Mouse (Mus musculus): ENCODE results near the gene Lyrm7. TPM values are rescaled to one million over a fixed set of nuclear protein-coding genes. Genes with fewer than 3 reads are reported as not detected.

Gene Lyrm7
- polyA plus RNA-seq, 1 experiment from 2014 or later = 5.8 TPM

DNA sequence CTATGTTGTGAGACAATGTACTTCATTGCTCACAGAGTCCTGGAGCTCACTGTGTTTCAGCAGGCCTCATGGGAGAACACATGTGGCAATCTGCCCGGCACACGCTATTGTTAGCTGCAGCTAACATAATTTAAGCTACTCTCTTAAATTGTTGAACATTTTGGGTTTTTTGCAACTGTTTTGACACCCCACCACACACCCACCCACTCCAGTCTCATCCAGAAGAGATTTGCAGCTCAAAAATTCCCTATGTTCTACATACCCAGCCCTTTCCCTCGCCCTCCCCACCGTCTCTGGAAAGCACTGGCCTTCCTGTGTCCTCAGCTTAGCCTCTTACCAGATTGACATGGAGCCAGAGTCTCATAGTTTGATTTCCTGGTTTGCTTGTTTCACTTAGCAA is 55.5 kb downstream of the Lyrm7 start:
- Histone ChIP-seq H3K9me3 (ENCODE audit: control insufficient read depth, low read length) (no peaks in the 10 kb centered on the region), H3K9ac (ENCODE audit: low read length) (no peak overlapping the region), H3K27ac (ENCODE audit: low read depth, low read length) (no peak overlapping the region), H3K4me2 (no peak overlapping the region), H3K36me3 (ENCODE audit: control insufficient read depth, insufficient read depth, low read length) (no peaks in the 10 kb centered on the region), H3K4me1 (ENCODE audit: control insufficient read depth, insufficient read depth, low read length) (0 out of 2 replicates have a peak, but pooled peaks cover 1% of the 10 kb centered on the region), H3K27me3 (ENCODE audit: control insufficient read depth, insufficient read depth, low read length) (no peaks in the 10 kb centered on the region), H3K4me3 (ENCODE audit: low read depth, low read length) (no peak overlapping the region)
- no peak for ATAC-seq (ENCODE audit: low FRiP score)
- 94% methylated on average over 4 of the region's 4 CpGs for WGBS
- DNase-seq (ENCODE audit: low spot score, missing footprints) = no peak

DNA sequence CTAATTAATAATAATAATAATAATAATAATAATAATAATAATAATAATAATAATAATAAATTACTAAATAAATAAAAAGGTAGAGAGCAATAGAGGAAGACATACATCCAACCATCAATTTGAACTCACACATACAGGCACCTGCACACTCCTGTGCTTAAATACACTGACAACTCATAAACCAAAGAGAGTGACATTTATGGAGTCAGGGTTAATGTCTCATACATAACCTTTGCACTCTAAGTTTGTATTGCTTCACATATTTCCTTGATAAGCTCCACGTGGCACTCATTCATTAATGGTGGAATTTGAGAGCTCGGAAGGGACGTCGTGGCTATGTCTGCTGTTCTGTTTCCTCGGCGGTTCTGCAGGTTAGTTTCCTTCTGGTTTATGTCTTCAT is 58.1 kb downstream of the Lyrm7 start:
- no peaks in the 10 kb centered on the region for H3K27me3 ChIP-seq (ENCODE audit: control insufficient read depth, insufficient read depth, low read length)
- 83% methylated on average over 6 of the region's 6 CpGs for WGBS
- ATAC-seq (ENCODE audit: low FRiP score) (no peak), DNase-seq (ENCODE audit: low spot score, missing footprints) (no peak)
- no peaks in the 10 kb centered on the region for H3K4me1 ChIP-seq (ENCODE audit: control insufficient read depth, insufficient read depth, low read length)
- no peak overlapping the region for H3K4me2 ChIP-seq
- no peak overlapping the region for H3K27ac ChIP-seq (ENCODE audit: low read depth, low read length)
- H3K9ac ChIP-seq (ENCODE audit: low read length) = no peak overlapping the region
- H3K9me3 ChIP-seq (ENCODE audit: control insufficient read depth, low read length) = no peaks in the 10 kb centered on the region
- H3K36me3 ChIP-seq (ENCODE audit: control insufficient read depth, insufficient read depth, low read length) = no peaks in the 10 kb centered on the region
- no peak overlapping the region for H3K4me3 ChIP-seq (ENCODE audit: low read depth, low read length)

DNA sequence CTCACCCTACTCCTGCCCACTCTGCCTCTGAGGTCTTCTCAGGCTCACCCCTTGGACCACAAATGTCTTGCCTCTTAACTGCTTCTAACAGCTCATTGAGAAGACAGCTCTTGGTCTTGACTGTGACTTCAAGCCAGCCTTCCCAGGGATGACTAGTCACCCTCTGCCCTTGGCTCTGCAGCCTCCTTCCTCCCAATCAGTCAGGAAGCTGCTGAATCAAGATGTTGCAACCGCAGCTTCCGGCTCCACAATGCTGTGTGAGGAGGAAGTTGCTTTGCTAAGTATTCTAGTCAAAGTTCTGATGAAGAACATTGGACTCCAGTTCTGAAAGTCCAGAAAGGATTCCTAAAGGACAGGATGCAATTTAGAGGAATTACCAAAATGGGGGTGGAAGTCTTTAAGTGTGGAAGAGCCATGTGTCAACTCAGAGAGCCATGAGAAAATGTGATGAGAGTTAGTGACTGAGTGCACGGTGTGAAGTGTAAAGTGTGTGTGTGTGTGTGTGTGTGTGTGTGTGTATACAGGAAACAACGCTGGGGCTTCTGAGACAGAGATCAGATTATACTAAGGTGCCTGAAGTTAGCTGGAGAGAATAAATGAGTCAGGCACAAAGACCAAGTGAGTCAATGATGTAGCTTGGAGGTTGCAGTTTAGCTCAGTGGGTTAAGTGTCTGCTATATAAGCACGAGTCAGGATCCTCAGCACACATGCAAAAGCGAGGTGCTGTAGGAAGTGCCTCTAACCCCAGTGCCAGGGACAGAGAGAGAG is 58.7 kb downstream of the Lyrm7 start:
- Histone ChIP-seq H3K4me3 (ENCODE audit: low read depth, low read length) (no peak overlapping the region), H3K9ac (ENCODE audit: low read length) (no peak overlapping the region)
- WGBS = 83% methylated on average over 6 of the region's 6 CpGs

GRCm38 (mm10) chr11:54796551-54796950 is 64.2 kb downstream of the Lyrm7 start:
- H3K9me3 ChIP-seq (ENCODE audit: control insufficient read depth, low read length) = no peaks in the 10 kb centered on the region
- no peak overlapping the region for H3K27ac ChIP-seq (ENCODE audit: low read depth, low read length)
- H3K36me3 ChIP-seq (ENCODE audit: control insufficient read depth, insufficient read depth, low read length) = no peaks in the 10 kb centered on the region
- no peaks in the 10 kb centered on the region for H3K4me1 ChIP-seq (ENCODE audit: control insufficient read depth, insufficient read depth, low read length)
- H3K9ac ChIP-seq (ENCODE audit: low read length) = no peak overlapping the region
- WGBS = 87% methylated on average over 11 of the region's 11 CpGs
- DNase-seq (ENCODE audit: low spot score, missing footprints) = no peak
- no peak overlapping the region for H3K4me2 ChIP-seq
- H3K4me3 ChIP-seq (ENCODE audit: low read depth, low read length) = no peak overlapping the region
- H3K27me3 ChIP-seq (ENCODE audit: control insufficient read depth, insufficient read depth, low read length) = no peaks in the 10 kb centered on the region
- no peak for ATAC-seq (ENCODE audit: low FRiP score)

More for the DNA sequence above, 58.7 kb downstream of the Lyrm7 start:
- no peaks in the 10 kb centered on the region for H3K4me1 ChIP-seq (ENCODE audit: control insufficient read depth, insufficient read depth, low read length)
- H3K36me3 ChIP-seq (ENCODE audit: control insufficient read depth, insufficient read depth, low read length) = no peaks in the 10 kb centered on the region
- H3K27me3 ChIP-seq (ENCODE audit: control insufficient read depth, insufficient read depth, low read length) = no peaks in the 10 kb centered on the region
- no peak overlapping the region for H3K4me2 ChIP-seq
- DNase-seq (ENCODE audit: low spot score, missing footprints) (no peak), ATAC-seq (ENCODE audit: low FRiP score) (no peak)
- H3K9me3 ChIP-seq (ENCODE audit: control insufficient read depth, low read length) = no peaks in the 10 kb centered on the region
- no peak overlapping the region for H3K27ac ChIP-seq (ENCODE audit: low read depth, low read length)

DNA sequence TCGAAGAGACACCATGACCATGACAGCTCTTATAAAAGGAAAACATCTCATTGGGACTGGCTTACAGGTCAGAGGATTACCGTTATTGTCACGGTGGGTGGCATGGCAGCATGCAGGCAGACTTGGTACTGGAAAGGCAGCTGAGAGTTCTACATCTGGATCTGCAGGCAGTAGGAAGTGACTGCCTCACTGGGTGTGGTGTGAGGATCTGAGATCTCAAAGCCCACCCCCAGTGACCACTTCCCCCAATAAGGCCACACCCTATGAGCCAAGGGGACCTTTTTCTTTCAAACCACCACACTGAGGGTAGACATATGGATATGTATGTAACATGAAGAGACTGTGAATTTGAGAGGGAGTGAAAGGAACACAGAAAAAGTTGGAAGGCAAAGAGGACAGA is 66.0 kb downstream of the Lyrm7 start:
- 82% methylated on average over 3 of the region's 3 CpGs for WGBS

GRCm38 (mm10) chr11:54793173-54793572 is 67.5 kb downstream of the Lyrm7 start:
- H3K27me3 ChIP-seq (ENCODE audit: control insufficient read depth, insufficient read depth, low read length) = no peaks in the 10 kb centered on the region
- no peaks in the 10 kb centered on the region for H3K36me3 ChIP-seq (ENCODE audit: control insufficient read depth, insufficient read depth, low read length)
- H3K4me3 ChIP-seq (ENCODE audit: low read depth, low read length) = no peak overlapping the region
- H3K4me2 ChIP-seq = no peak overlapping the region
- ATAC-seq (ENCODE audit: low FRiP score) = no peak
- 69% methylated on average over 1 of the region's 1 CpGs for WGBS
- H3K27ac ChIP-seq (ENCODE audit: low read depth, low read length) = no peak overlapping the region
- H3K9ac ChIP-seq (ENCODE audit: low read length) = no peak overlapping the region
- no peaks in the 10 kb centered on the region; the same call in 1 of the 2 replicates for H3K4me1 ChIP-seq (ENCODE audit: control insufficient read depth, insufficient read depth, low read length)
- no peaks in the 10 kb centered on the region for H3K9me3 ChIP-seq (ENCODE audit: control insufficient read depth, low read length)
- no peak for DNase-seq (ENCODE audit: low spot score, missing footprints)

More for the DNA sequence above, 66.0 kb downstream of the Lyrm7 start:
- H3K9me3 ChIP-seq (ENCODE audit: control insufficient read depth, low read length) = no peaks in the 10 kb centered on the region
- ATAC-seq (ENCODE audit: low FRiP score) (no peak), DNase-seq (ENCODE audit: low spot score, missing footprints) (no peak)
- H3K27me3 ChIP-seq (ENCODE audit: control insufficient read depth, insufficient read depth, low read length) = no peaks in the 10 kb centered on the region
- no peak overlapping the region for H3K9ac ChIP-seq (ENCODE audit: low read length)
- no peak overlapping the region for H3K4me3 ChIP-seq (ENCODE audit: low read depth, low read length)
- no peak overlapping the region for H3K27ac ChIP-seq (ENCODE audit: low read depth, low read length)
- no peaks in the 10 kb centered on the region for H3K36me3 ChIP-seq (ENCODE audit: control insufficient read depth, insufficient read depth, low read length)
- H3K4me1 ChIP-seq (ENCODE audit: control insufficient read depth, insufficient read depth, low read length) = no peaks in the 10 kb centered on the region
- no peak overlapping the region for H3K4me2 ChIP-seq

GRCm38 (mm10) chr11:54791458-54791857 is 69.3 kb downstream of the Lyrm7 start:
- Histone ChIP-seq H3K4me3 (ENCODE audit: low read depth, low read length) (no peak overlapping the region), H3K27me3 (ENCODE audit: control insufficient read depth, insufficient read depth, low read length) (no peaks in the 10 kb centered on the region), H3K9me3 (ENCODE audit: control insufficient read depth, low read length) (no peaks in the 10 kb centered on the region), H3K4me1 (ENCODE audit: control insufficient read depth, insufficient read depth, low read length) (no peaks in the 10 kb centered on the region; the same call in 1 of the 2 replicates), H3K27ac (ENCODE audit: low read depth, low read length) (no peak overlapping the region), H3K4me2 (no peak overlapping the region), H3K36me3 (ENCODE audit: control insufficient read depth, insufficient read depth, low read length) (no peaks in the 10 kb centered on the region; the same call in 1 of the 2 replicates), H3K9ac (ENCODE audit: low read length) (no peak overlapping the region)
- DNase-seq (ENCODE audit: low spot score, missing footprints) (no peak), ATAC-seq (ENCODE audit: low FRiP score) (no peak)
- 97% methylated on average over 4 of the region's 4 CpGs for WGBS

- H3K36me3 ChIP-seq (ENCODE audit: control insufficient read depth, insufficient read depth, low read length) = no peaks in the 10 kb centered on the region; the same call in 1 of the 2 replicates
- peaks cover 5% of the 10 kb centered on the region for H3K4me1 ChIP-seq (ENCODE audit: control insufficient read depth, insufficient read depth, low read length)
- H3K4me2 ChIP-seq = peak within 1 kb of the TSS; percentile 66
- no peaks in the 10 kb centered on the region for H3K27me3 ChIP-seq (ENCODE audit: control insufficient read depth, insufficient read depth, low read length)
- ATAC-seq (ENCODE audit: low FRiP score) = peak; percentile 99
- H3K4me3 ChIP-seq (ENCODE audit: low read depth, low read length) = peak within 1 kb of the TSS; percentile 96
- peak; percentile 100 for DNase-seq (ENCODE audit: low spot score, missing footprints)
- 3% methylated on average over 56 of the region's 56 CpGs for WGBS
- H3K9ac ChIP-seq (ENCODE audit: low read length) = peak within 1 kb of the TSS; percentile 99
- H3K9me3 ChIP-seq (ENCODE audit: control insufficient read depth, low read length) = no peaks in the 10 kb centered on the region
- peak within 1 kb of the TSS; percentile 97 for H3K27ac ChIP-seq (ENCODE audit: low read depth, low read length)
These were observed 72.9 kb downstream of the Lyrm7 start, which contains the start of gene Cdc42se2 for GRCm38 (mm10) chr11:54787488-54788474. TSS of gene Cdc42se2 (minus strand) at chr11:54787675.
